Mouse (Mus musculus) forebrain, embryonic 11.5 days (tissue): ENCODE measurements around the gene Ptprn2. TPM values are rescaled to one million over a fixed set of nuclear protein-coding genes. Genes with fewer than 3 reads are reported as not detected.

Experiments used
- ATAC-seq: fragments of 200-750 bp; cut with Nextera tagmentation; replicated peaks from 2 replicates; pipeline ENCODE4 v1.8.0; 2017; ENCODE audit warnings: moderate TSS enrichment; ENCODE audit not compliant: low FRiP score
- DNase-seq: peaks from one replicate; pipeline ENCODE4 v3.0.0-alpha.2; 2017; ENCODE audit warnings: low spot score
- H3K27ac ChIP-seq: fragments of 300-500 bp; sonication (generic); 2 replicates; pipeline ENCODE4 v1.5.1; 2014; ENCODE audit warnings: low read depth, low read length
- H3K27me3 ChIP-seq: fragments of 300-500 bp; sonication (generic); 2 replicates; pipeline ENCODE4 v1.6.1; 2014; ENCODE audit warnings: mild to moderate bottlenecking, low read length, mixed read lengths; ENCODE audit not compliant: control insufficient read depth, insufficient read depth
- H3K36me3 ChIP-seq: fragments of 300-500 bp; sonication (generic); 2 replicates; pipeline ENCODE4 v1.6.1; 2014; ENCODE audit warnings: mild to moderate bottlenecking, low read length, moderate library complexity, mixed read lengths; ENCODE audit not compliant: control insufficient read depth, insufficient read depth
- H3K4me1 ChIP-seq: fragments of 300-500 bp; sonication (generic); replicated peaks from 2 replicates; pipeline ENCODE4 v1.6.1; 2014; ENCODE audit warnings: low read length, mixed read lengths; ENCODE audit not compliant: control insufficient read depth, insufficient read depth
- H3K4me2 ChIP-seq: fragments of 300-500 bp; sonication (generic); 2 replicates; pipeline ENCODE4 v1.6.1; 2014; ENCODE audit warnings: low read depth, mild to moderate bottlenecking, low read length, moderate library complexity, mixed read lengths; ENCODE audit not compliant: severe bottlenecking
- H3K4me3 ChIP-seq: fragments of 300-500 bp; sonication (generic); 2 replicates; pipeline ENCODE4 v1.5.1; 2014; ENCODE audit warnings: low read depth, low read length
- H3K9ac ChIP-seq: fragments of 300-500 bp; sonication (generic); 2 replicates; pipeline ENCODE4 v1.6.1; 2014; ENCODE audit warnings: low read length
- H3K9me3 ChIP-seq: fragments of 300-500 bp; sonication (generic); 2 replicates; pipeline ENCODE4 v1.6.1; 2016; ENCODE audit warnings: low read length, mixed read lengths; ENCODE audit not compliant: control insufficient read depth
- WGBS: fragments of 180-500 bp; shearing (Covaris S2); extraction: QIAGEN DNeasy Blood & Tissue Kit; methylation state at CpG from one replicate; pipeline ENCODE4 v1.1.7; 2014; 5-methylcytosine and 5-hydroxymethylcytosine counted together
- polyA plus RNA-seq: library from polyadenylated mRNA; unstranded; fragments of >200 nt; fragmentation: Nextera tagmentation; extraction: Ambion mirVana; gene quantifications from 2 replicates; pipeline ENCODE4 v1.2.1, GENCODE M21; 2014

Ptprn2 gene
- polyA plus RNA-seq, 1 experiment from 2014 or later: 6.8 TPM

DNA sequence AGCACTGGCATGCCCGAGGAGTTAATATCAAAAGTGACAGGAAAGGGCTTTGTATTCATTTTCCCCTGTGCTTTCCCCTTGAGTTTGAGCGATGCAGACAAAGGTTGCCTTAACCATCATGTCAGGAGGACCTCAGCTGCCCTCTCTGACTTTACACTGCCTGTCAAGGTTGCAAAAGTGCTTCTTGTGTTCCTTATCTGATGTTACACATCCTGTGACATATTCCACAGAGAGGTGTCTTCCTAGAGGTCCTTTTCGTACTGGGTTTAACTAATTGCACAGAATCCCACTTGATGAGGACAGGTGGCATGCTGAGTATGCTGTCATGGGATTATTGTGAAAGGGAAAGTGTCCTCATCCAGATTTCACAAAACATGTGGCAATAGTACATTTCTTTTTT, 16.4 kb upstream of the Ptprn2 start:
- Histone ChIP-seq H3K4me3 (no peak overlapping the region), H3K4me2 (no peak overlapping the region), H3K9ac (no peak overlapping the region), H3K4me1 (no peaks in the 10 kb centered on the region), H3K9me3 (no peaks in the 10 kb centered on the region), H3K27ac (no peak overlapping the region), H3K36me3 (no peaks in the 10 kb centered on the region), H3K27me3 (no peaks in the 10 kb centered on the region)
- ATAC-seq (no peak), DNase-seq (no peak)
- 93% methylated on average over 3 of the region's 3 CpGs for WGBS

- 86% methylated on average over 2 of the region's 2 CpGs for WGBS
- H3K36me3 ChIP-seq: no peaks in the 10 kb centered on the region
- no peaks in the 10 kb centered on the region for H3K4me1 ChIP-seq
- H3K9me3 ChIP-seq: no peaks in the 10 kb centered on the region
- H3K27me3 ChIP-seq: no peaks in the 10 kb centered on the region
- ATAC-seq (no peak), DNase-seq (no peak)
- H3K9ac ChIP-seq: no peak overlapping the region
- H3K27ac ChIP-seq: no peak overlapping the region
- H3K4me2 ChIP-seq: no peak overlapping the region
- no peak overlapping the region for H3K4me3 ChIP-seq
These were observed 12.3 kb upstream of the Ptprn2 start for GRCm38 (mm10) chr12:116473264-116473663.

DNA sequence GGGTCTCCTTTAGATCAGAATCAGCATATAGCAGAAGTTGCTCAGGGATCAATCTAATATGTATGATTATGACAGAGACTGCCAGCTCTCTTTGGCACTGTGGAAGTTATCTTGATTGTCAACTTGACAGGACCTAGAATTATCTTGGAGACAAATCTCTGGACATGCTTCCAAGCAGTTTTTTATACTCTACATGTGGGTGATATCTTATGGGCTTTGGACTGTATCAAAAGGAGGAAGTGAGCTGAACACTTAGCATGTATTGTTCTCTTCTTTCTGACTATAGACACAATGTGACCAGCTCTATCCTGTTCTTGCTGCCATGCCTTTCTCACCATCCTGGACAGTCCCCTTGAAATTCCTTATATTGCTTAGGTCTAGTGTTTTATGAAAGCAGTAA, 11.8 kb upstream of the Ptprn2 start:
- Histone ChIP-seq H3K9ac (no peak overlapping the region), H3K4me3 (no peak overlapping the region), H3K27me3 (no peaks in the 10 kb centered on the region), H3K27ac (no peak overlapping the region), H3K9me3 (no peaks in the 10 kb centered on the region), H3K4me2 (no peak overlapping the region), H3K4me1 (no peaks in the 10 kb centered on the region), H3K36me3 (no peaks in the 10 kb centered on the region)
- no peak for DNase-seq
- no peak for ATAC-seq

GRCm38 (mm10) chr12:116474676-116475075, 10.8 kb upstream of the Ptprn2 start:
- no peak overlapping the region for H3K9ac ChIP-seq
- H3K4me2 ChIP-seq: no peak overlapping the region
- no peaks in the 10 kb centered on the region for H3K4me1 ChIP-seq
- no peaks in the 10 kb centered on the region for H3K9me3 ChIP-seq
- 89% methylated on average over 3 of the region's 3 CpGs for WGBS
- H3K4me3 ChIP-seq: no peak overlapping the region
- H3K27me3 ChIP-seq: no peaks in the 10 kb centered on the region
- H3K36me3 ChIP-seq: no peaks in the 10 kb centered on the region
- ATAC-seq: no peak
- DNase-seq: no peak
- no peak overlapping the region for H3K27ac ChIP-seq

GRCm38 (mm10) chr12:116478771-116479170, 6.7 kb upstream of the Ptprn2 start:
- ATAC-seq (no peak), DNase-seq (no peak)
- Histone ChIP-seq H3K4me2 (no peak overlapping the region), H3K36me3 (no peaks in the 10 kb centered on the region), H3K9me3 (no peaks in the 10 kb centered on the region), H3K4me1 (no peaks in the 10 kb centered on the region), H3K27me3 (no peaks in the 10 kb centered on the region), H3K4me3 (no peak overlapping the region), H3K9ac (no peak overlapping the region), H3K27ac (no peak overlapping the region)
- 71% methylated on average over 1 of the region's 1 CpGs for WGBS

DNA sequence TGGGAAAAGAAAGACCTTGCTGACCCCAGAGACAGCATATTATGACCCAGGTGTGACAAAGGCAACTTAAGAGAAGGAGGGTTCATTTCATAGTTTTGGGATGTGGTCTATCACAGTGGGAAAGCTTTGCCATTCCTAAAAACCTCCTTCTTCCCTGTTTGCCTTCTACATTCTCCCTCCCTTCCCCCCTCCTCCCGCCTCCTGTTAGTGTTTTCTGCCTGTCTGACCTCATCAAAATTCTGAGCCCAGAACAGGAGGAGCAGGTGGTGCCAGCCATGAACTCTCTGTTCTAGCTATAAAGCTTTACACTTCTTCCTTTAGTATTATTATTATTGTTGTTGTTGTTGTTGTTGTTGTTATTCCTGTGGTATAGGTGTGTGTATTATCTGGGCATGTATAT, 3.6 kb upstream of the Ptprn2 start:
- no peaks in the 10 kb centered on the region for H3K9me3 ChIP-seq
- no peak for DNase-seq
- H3K4me2 ChIP-seq: no peak overlapping the region
- no peaks in the 10 kb centered on the region for H3K36me3 ChIP-seq
- H3K4me3 ChIP-seq: no peak overlapping the region
- H3K9ac ChIP-seq: no peak overlapping the region
- 87% methylated on average over 1 of the region's 1 CpGs for whole genome bisulfite sequencing
- no peak overlapping the region for H3K27ac ChIP-seq
- ATAC-seq: no peak
- 0 out of 2 replicates have a peak, but pooled peaks cover 3% of the 10 kb centered on the region for H3K4me1 ChIP-seq
- no peaks in the 10 kb centered on the region for H3K27me3 ChIP-seq

DNA sequence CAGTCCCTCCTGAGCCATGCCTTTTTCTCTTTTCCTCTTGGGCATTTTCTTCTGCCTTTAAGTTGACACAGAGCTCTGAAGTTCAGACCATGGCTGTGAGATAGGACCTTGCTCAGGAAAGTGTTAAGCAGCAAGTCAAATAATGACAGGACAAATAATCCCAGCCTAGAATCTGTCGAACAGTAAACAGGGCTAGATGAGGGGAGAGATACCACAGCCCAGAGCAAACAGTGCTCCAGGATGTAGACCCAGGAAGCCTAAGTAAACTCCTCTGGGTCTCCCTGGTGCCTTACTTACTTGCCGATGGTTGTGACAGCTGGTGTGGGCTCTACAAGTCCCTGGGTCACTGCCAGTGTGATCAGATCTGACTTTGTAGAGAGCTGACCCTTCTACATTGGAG, 1.9 kb upstream of the Ptprn2 start:
- no peaks in the 10 kb centered on the region for H3K27me3 ChIP-seq
- no peak for DNase-seq
- no peaks in the 10 kb centered on the region for H3K36me3 ChIP-seq
- H3K9me3 ChIP-seq: no peaks in the 10 kb centered on the region
- ATAC-seq: no peak
- H3K4me3 ChIP-seq: no peak overlapping the region
- 76% methylated on average over 2 of the region's 2 CpGs for WGBS
- H3K4me2 ChIP-seq: no peak overlapping the region
- 0 out of 2 replicates have a peak, but pooled peaks cover 3% of the 10 kb centered on the region for H3K4me1 ChIP-seq
- no peak overlapping the region for H3K27ac ChIP-seq
- no peak overlapping the region for H3K9ac ChIP-seq

DNA sequence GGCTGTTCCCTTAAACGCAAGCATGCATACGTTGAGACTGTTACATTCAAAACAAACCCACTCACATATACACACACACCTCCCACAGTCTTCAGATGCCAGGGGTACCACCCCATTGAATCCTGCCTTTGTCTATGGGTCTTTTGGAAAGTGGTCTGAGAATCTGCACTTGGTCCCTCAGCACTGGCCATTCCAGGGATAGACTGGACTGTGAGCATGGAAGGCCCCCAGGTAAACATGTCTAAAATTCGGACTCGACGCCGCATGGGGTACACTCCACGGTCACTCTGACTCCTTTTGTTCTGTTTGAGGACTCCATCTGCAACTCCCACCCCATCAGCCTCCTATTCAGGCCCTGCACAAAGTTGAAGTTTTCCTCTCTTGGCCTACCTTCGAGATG, 529 bp upstream of the Ptprn2 start:
- Histone ChIP-seq H3K4me3 (no peak overlapping the region), H3K36me3 (no peaks in the 10 kb centered on the region), H3K4me2 (peak overlapping the region; percentile 91; the same call in 1 of the 2 replicates), H3K27ac (no peak overlapping the region), H3K27me3 (no peaks in the 10 kb centered on the region), H3K4me1 (0 out of 2 replicates have a peak, but pooled peaks cover 3% of the 10 kb centered on the region), H3K9me3 (no peaks in the 10 kb centered on the region), H3K9ac (no peak overlapping the region)
- ATAC-seq: peak; percentile 24
- WGBS: 77% methylated on average over 8 of the region's 8 CpGs
- DNase-seq: no peak

GRCm38 (mm10) chr12:116486404-116486730, 847 bp downstream of the Ptprn2 start:
- no peaks in the 10 kb centered on the region for H3K36me3 ChIP-seq
- H3K27ac ChIP-seq: no peak overlapping the region
- no peaks in the 10 kb centered on the region for H3K27me3 ChIP-seq
- peak overlapping the region; percentile 53 for H3K4me3 ChIP-seq
- H3K9ac ChIP-seq: peak overlapping the region; percentile 52
- 0 out of 2 replicates have a peak, but pooled peaks cover 3% of the 10 kb centered on the region for H3K4me1 ChIP-seq
- H3K4me2 ChIP-seq: peak overlapping the region; percentile 91
- DNase-seq (no peak), ATAC-seq (no peak)
- 2% methylated on average over 10 of the region's 10 CpGs for WGBS
- H3K9me3 ChIP-seq: no peaks in the 10 kb centered on the region
